15 mouse cellular contexts compared by ENCODE assay signal in genomic region chr10:68113645-68114044, GRCm38 (mm10).
DNase-seq lines count a peak whose midpoint lies in the region; ATAC-seq and TF ChIP-seq lines count a peak whose summit lies in the region.
"Had no signal": no experiment of that assay in that cellular context is flagged by ENCODE, and none has a peak within 500 bp of the region (broad histone marks: within the 10 kb centered on the region; RNA-seq: fewer than 3 reads in every experiment).

No protein-coding gene starts in this region.

- no peaks in the 10 kb centered on the region for H3K9me3 ChIP-seq in hindbrain, embryonic 12.5 days (replicated peaks)
- H3K9me3 ChIP-seq in hindbrain, embryonic 11.5 days (ENCODE audit: control insufficient read depth, low read length): no peaks in the 10 kb centered on the region
- no peaks in the 10 kb centered on the region for H3K9me3 ChIP-seq in neural tube, embryonic 15.5 days (replicated peaks)

- TF ChIP-seq POLR2A in testis, adult 2 months (IDR thresholded peaks at IDR 0.05; ENCODE audit: control insufficient read depth, low read depth, low read length): no peak

- no peak overlapping the region for H3K9ac ChIP-seq in hindbrain, embryonic 12.5 days
- H3K9ac ChIP-seq in hindbrain, embryonic 11.5 days (ENCODE audit: low read depth, low read length): no peak overlapping the region
- no peak overlapping the region for H3K9ac ChIP-seq in neural tube, embryonic 15.5 days (replicated peaks)
- H3K9ac ChIP-seq: liver, embryonic 14.5 days had no signal

- H3K36me3 ChIP-seq in hindbrain, embryonic 12.5 days: no peaks in the 10 kb centered on the region
- H3K36me3 ChIP-seq in hindbrain, embryonic 11.5 days (ENCODE audit: control insufficient read depth, insufficient read depth, low read length): no peaks in the 10 kb centered on the region
- no peaks in the 10 kb centered on the region for H3K36me3 ChIP-seq in testis, adult 2 months (ENCODE audit: control insufficient read depth, insufficient read depth, low read length)
- no peaks in the 10 kb centered on the region for H3K36me3 ChIP-seq in neural tube, embryonic 15.5 days

- no peak for ATAC-seq in hindbrain, embryonic 12.5 days (ENCODE audit: low FRiP score)
- no peak for ATAC-seq in hindbrain, embryonic 11.5 days (ENCODE audit: low FRiP score)
- ATAC-seq in neural tube, embryonic 15.5 days (ENCODE audit: low FRiP score): no peak

- peak overlapping the region; percentile 71 for H3K27ac ChIP-seq in hindbrain, embryonic 12.5 days
- H3K27ac ChIP-seq in hindbrain, embryonic 11.5 days (ENCODE audit: low read depth, low read length): no peak overlapping the region
- peak overlapping the region; percentile 49; the same call in 1 of the 2 replicates for H3K27ac ChIP-seq in testis, adult 2 months (ENCODE audit: control insufficient read depth, insufficient read depth, low read depth, low read length)
- H3K27ac ChIP-seq in neural tube, embryonic 15.5 days (replicated peaks): peak overlapping the region; percentile 56; the same call in 1 of the 2 replicates
- H3K27ac ChIP-seq: liver, embryonic 14.5 days; macrophage had no signal

- no peaks in the 10 kb centered on the region for H3K4me1 ChIP-seq in hindbrain, embryonic 12.5 days
- no peaks in the 10 kb centered on the region for H3K4me1 ChIP-seq in hindbrain, embryonic 11.5 days (replicated peaks; ENCODE audit: control insufficient read depth, insufficient read depth, low read length)
- 0 out of 2 replicates have a peak, but pooled peaks cover 2% of the 10 kb centered on the region for H3K4me1 ChIP-seq in testis, adult 2 months (ENCODE audit: control insufficient read depth, insufficient read depth, low read length)
- H3K4me1 ChIP-seq in neural tube, embryonic 15.5 days: peaks cover 11% of the 10 kb centered on the region

- no peak overlapping the region for H3K4me2 ChIP-seq in hindbrain, embryonic 12.5 days (replicated peaks)
- no peak overlapping the region for H3K4me2 ChIP-seq in hindbrain, embryonic 11.5 days (replicated peaks; ENCODE audit: low read depth, low read length)
- peak overlapping the region; percentile 21; the same call in 1 of the 2 replicates for H3K4me2 ChIP-seq in neural tube, embryonic 15.5 days

- no peak overlapping the region for H3K4me3 ChIP-seq in hindbrain, embryonic 12.5 days
- no peak overlapping the region for H3K4me3 ChIP-seq in hindbrain, embryonic 11.5 days (ENCODE audit: low read depth, low read length)
- no peak overlapping the region for H3K4me3 ChIP-seq in testis, adult 2 months (ENCODE audit: control insufficient read depth, low read depth, low read length)
- H3K4me3 ChIP-seq in neural tube, embryonic 15.5 days (replicated peaks): no peak overlapping the region
- H3K4me3 ChIP-seq: myocyte had no signal

- H3K27me3 ChIP-seq in hindbrain, embryonic 12.5 days: no peaks in the 10 kb centered on the region
- no peaks in the 10 kb centered on the region for H3K27me3 ChIP-seq in hindbrain, embryonic 11.5 days (ENCODE audit: control insufficient read depth, insufficient read depth, low read length)
- H3K27me3 ChIP-seq in testis, adult 2 months (ENCODE audit: control insufficient read depth, insufficient read depth, low read length): no peaks in the 10 kb centered on the region
- no peaks in the 10 kb centered on the region for H3K27me3 ChIP-seq in neural tube, embryonic 15.5 days (replicated peaks)

- TF ChIP-seq CTCF in testis, adult 2 months (IDR thresholded peaks at IDR 0.05; ENCODE audit: control insufficient read depth, insufficient read depth, insufficient replicate concordance, low read depth, low read length): no peak

- DNase-seq in cerebellum, adult 18-20 months: peak; percentile 23 to 27
- no peak for DNase-seq in cerebellum, adult 9-10 months
- DNase-seq in hindbrain, embryonic 11.5 days (ENCODE audit: low spot score): no peak
- no peak for DNase-seq in testis, postnatal 14 days (ENCODE audit: low spot score)
- DNase-seq in thymus, postnatal 4 days: no peak
- DNase-seq: embryo, embryonic 11 days; heart, postnatal 36 days; kidney, adult 9 months; thymus, adult 2 months had no signal

- WGBS in hindbrain, embryonic 12.5 days: 85% methylated on average over 5 of the region's 5 CpGs
- WGBS in hindbrain, embryonic 11.5 days: 93% methylated on average over 5 of the region's 5 CpGs
- WGBS in neural tube, embryonic 15.5 days: 84% methylated on average over 5 of the region's 5 CpGs

Comparison
In these comparisons a context has a peak if more than half of its experiments do, and no peak if none do; other contexts are left out.
1. DNase-seq: peak in cerebellum, adult 18-20 months (2 of 2); none in cerebellum, adult 9-10 months (single experiment), hindbrain, embryonic 11.5 days (single experiment), testis, postnatal 14 days (single experiment) and thymus, postnatal 4 days (single experiment).